Mouse (Mus musculus): ENCODE measurements at regions not wholly inside any gene's neighbourhood (a gene's known extent, or its start where the extent isn't known, plus 50 kb on each side); places are given as distances from the start of the nearest gene placed in this dataset.

DNA sequence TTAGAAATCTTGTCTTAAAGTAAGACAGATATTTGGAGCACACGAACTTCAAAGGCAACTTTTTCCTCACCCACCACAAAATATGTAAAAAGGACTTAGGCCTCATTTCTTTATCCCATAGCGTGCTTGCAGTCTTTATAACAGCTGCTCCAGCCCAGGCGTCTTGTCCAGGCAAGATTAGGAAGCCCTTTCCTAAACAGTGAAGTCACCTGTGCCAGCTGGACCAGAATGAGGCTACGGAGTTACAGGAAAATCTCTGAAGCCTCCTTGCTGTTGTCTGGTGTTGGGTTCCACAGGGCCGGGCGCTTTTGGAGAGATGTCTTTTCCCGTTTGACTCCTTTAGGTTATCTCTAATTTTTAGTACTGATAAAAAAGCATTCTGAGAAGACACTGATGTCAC is 210.3 kb downstream of the Ttll7 start:
- no peak for TF ChIP-seq CTCF (IDR thresholded peaks at IDR 0.05; ENCODE audit: low read depth)
- no peak for TF ChIP-seq EP300 (IDR thresholded peaks at IDR 0.05; ENCODE audit: low read depth)
